Mouse (Mus musculus): Measurements from ENCODE around the gene C1qtnf9.

DNA sequence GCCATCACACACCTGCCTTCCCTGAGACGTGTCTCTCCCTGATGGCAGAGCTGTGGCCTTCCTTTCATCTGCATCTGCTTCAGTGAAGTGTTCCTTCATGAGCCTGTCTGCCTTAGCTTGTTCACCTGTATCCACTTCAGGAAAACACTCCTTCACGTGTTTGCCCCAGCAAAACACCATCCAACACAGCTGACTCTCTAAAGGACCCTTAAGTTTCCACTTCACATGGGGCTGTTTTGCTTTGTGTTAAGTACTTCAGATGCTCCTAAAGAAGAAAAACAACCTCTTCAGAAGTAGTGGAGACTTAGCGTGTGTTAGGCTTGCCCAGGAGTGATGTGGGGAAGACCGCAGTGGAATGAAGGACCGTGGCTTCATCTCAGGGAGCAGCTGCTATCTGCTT, 47.2 kb downstream of the C1qtnf9 start:
- TF ChIP-seq POLR2A (IDR thresholded peaks at IDR 0.05; ENCODE audit: low read depth, low read length) (no peak), CTCF (IDR thresholded peaks at IDR 0.05; ENCODE audit: extremely low read depth, insufficient read length, insufficient replicate concordance, low read depth, low read length) (no peak)
